Mouse (Mus musculus): ENCODE measurements around the gene Samt4.
"Not testable (repeated sequence)": the region's sequence is repeated elsewhere in the genome, so short reads cannot be mapped to it uniquely, and the experiment has no call there.

Samt4 gene

DNA sequence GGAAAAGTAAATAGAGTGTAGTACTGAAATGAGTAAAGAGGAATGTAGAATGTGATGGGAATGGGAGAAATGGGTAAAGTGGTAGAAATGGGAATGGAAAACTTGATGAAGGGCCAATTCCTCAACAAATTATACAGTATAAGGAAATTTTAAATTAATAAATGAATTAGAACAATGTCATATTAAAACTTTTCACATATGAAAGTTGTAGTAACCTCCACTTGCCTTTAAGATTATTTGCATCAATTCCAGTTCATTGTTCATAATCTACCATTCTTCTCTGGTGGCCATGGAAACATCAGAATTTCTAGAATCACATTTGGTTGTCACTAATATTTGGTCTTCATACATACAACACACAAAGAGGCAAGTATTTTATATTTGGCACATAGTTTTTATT, at the start of gene Samt4:
TSS of gene Samt4 (plus strand) at position 301 of the 400 bp plus-strand sequence.
- DNase-seq: no peak

DNA sequence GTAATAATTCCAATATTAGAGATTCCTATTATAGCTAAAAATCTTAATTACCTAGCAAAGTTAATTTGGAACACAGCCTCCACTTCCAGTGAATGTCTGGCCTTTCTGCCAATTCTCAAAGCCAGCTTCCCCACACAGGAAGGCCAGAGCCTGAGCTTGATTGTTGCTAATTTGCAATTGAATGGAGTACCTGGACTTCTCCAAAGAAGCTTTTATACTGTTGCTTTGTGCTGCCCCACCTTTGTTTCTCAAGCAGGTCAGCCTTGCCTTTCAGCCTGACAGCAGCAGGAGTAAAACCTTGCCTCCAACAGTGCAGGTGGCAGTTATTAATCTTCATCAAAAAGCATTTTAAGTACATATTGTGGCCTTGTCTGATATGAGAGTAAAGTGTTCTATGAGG, 38.1 kb upstream of the Samt4 start:
- not testable (repeated sequence) for DNase-seq

DNA sequence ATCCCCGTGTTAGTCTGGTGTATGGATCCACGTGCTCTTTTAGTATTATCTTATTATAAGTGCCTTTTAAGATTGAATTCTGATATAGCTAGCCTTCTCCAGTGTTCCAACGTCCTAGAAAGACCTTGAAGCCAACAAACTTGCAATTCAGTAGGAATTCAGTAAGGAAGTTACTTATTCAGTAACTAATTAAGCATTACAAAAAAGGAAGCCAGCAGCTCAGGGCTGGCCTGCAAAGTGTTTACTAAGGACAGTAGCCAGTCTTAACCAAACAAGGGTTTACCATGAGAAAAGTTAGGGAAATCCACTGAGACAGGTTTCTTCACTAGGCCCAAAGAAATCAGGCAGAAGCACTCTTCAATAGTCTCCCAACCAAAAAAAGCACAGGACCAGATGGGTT, 13.4 kb upstream of the Samt4 start:
- DNase-seq: not testable (repeated sequence)

Measured in lung, postnatal 36 days (tissue).